Mouse (Mus musculus) heart, adult 8-10 months (tissue): ENCODE measurements around the gene Lpin3. TPM values are rescaled to one million over a fixed set of nuclear protein-coding genes. Genes with fewer than 3 reads are reported as not detected.

Experiments
- DNase-seq: peaks from one replicate; pipeline ENCODE4 v3.0.0; 2022; ENCODE audit warnings: low spot score
- total RNA-seq, 4 experiments: library from RNA; stranded (reverse); gene quantifications; 2 replicates each; pipeline ENCODE4 v1.2.4; 2022

The Lpin3 gene
- 1 to 10 TPM; 3.6 to 6.6 (median 4.9) TPM for total RNA-seq

DNA sequence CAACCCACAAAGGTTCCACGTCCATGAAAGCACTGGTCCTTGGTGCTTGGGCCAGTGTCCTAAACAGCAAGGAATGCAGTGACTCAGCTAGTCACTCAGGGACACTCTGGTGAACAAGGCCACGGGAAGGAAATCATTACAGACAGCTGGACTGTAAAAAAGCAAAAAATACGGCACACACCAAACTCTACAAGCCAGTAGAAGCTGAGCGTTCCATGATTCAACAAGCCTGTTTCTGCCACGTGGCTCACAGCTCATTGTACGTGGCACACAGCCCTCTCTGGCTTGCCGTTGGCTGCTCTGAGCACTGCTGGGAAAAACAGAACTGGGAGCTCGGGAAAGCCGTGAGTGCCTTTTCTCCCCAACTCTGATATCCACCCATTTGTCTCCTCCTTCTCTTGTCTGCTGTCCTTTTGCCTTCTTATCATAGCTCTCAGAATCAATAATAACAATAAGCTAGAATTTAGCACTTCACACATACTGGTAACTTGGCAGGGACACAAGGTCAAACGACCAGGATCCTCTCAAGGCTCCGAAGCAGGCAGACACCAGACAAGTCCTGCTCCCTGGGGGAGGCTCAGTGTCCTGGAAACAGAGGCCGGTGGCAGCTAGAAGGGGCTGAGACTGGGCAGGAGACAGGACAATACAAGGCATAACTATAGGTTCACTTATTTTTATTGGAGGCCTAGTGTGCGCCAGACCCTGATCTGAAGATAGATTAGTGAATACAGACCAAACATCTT, at the start of gene Lpin3:
Lpin3 (plus strand) TSS at position 218 of the 743 bp plus-strand sequence.
- peak; percentile 85 for DNase-seq

DNA sequence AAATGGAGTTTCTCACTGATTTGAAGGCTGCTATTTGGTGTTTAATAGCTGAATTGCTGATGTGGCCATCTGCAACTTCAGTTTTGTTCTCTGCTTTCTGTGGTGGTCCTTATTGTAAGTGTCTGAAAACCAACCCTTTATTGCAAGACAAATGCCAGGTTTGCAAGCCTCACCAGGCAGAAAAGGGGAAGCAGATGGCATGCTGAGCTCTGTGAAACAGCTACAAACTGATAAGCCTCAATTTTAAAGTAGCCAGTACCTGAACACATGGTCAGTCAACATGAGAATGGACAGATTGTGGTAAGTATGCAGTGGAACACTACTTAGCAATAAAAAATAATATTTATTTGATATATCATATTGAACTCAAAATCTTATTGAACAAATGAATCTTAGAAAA, 39.6 kb upstream of the Lpin3 start:
- DNase-seq: no peak

DNA sequence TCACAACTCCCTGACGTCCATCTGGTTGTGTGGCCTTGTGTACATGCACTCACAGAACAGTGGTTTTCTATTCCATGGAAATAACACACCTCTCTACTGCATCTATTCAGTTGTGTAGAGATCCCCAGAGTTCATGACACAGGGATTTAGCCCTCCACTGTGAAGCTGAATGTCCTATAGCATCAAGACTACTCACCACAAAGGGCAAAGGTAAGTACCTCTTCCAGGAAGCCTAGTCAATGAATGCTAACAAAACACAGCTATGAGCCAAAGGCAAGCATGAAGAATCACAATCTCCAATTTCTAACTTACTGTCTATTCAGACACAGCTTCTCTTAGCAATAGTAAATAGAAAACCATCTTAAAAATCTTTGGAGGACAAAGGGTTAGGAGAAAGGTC, 32.8 kb upstream of the Lpin3 start:
- no peak for DNase-seq

DNA sequence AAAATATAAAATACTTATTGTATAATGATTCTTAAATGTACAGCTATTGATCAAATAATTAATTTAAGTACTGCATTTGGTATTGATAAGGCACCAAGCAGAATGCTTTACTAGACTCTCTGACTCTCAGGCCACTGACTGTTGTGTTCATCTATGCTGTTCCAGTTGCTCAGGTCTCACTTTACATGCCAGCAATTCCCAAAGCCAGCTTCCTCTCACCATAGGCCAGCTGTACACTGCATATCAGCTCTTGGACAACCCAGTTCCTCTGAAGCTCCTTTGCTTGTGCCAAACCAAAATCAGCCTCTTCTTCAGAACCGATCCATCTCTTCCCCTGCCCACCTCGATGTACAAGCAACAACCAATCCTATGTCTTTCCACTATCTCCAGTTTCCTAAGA, 32.3 kb upstream of the Lpin3 start:
- no peak for DNase-seq

DNA sequence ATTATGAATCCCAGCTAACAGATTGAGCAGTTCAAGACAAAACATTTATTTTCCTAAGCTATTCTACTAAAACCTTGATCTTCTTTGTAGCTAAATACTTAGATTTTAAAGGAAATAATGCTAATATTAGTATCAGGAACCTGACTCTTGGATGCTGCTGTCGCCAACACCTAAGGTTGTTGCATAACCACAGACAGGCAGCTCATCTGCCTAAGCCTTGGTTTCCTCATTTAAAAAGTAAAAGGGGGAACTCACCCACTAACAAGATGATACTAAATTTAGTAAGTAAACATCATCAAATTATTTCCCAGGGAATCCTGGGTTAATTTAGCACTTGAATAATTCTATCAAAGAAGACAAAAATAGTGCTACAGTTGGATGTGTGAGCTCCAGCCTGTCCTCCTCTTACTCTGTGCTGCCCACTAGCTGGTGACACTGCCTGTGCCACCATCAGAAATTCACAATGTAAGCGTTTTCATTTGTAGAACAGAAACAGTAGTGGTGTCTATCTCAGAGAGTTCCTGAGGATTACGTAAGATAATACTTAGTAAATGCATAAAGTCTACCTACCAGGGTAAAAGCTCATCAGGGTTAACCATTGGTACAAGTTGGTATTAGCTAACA, 30.7 kb upstream of the Lpin3 start:
- DNase-seq: no peak

DNA sequence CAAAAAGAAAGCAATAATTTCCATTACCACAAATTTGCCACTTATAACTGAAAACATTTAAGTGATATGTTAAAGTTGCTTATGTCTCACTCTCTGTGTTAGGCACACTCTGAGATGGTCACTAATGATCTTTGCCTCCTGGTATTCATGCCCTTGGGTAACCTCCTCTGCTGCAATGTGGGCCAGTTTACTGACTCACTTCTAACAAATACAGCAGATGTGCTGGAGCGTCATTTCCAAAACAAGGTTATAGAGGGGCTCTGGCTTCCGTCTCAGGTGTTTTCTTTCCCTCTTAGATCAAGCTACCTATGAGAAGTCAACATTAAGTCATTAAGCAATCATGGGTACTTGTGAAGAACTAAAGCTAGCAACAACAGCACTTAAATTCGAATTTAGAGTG, 30.1 kb upstream of the Lpin3 start:
- DNase-seq: no peak

DNA sequence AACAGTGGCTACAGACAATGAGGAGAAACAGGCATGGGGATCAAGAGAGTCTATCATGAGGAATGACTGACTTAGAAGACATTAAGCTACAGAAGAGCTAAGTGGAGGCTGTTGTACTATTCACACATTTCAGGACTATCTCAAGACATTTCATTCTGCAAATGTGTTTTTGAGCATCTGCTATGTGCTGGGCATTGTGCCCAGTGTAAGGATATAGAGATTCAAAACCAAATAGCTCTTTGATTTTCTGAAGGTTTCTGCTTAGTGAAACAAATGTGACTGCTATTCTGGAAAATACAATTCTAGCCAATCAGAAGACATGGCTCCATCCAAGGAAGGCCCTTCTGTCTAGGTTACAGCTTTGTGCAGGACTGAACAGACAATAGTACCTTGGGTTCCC, 25.8 kb upstream of the Lpin3 start:
- DNase-seq: no peak

DNA sequence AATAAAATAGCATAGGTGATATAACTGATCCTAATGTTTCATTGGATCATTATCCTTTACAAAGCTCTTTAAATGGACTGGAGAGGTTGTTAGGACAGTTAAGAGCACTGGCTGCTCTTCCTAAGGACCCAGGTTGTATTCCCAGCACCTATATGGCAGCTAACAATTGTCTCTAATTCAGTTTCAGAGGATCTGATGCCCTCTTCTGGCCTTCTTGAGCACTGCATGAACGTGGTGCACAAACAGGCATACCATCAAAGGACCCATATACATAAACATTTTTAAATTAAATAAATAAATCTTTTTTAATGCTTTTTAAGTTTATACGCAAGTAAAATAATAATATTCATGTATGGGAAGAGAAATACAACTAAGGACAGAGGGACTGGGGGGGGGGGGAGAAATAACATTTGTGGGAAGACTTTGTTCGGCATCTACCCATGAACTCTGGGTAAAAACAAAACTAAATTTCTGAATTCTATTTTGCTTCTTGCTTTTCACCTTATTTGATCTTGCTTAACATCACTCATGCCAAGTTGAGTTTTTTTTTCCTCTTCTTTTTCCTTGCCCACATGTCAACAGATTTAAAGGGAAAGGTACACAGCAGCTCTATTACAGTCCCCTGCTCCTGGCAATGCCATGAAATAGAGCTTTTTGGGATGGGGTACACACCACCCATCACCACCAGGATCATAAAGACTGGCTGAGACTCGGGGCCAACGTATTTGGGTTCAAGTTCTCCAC, 23.9 kb upstream of the Lpin3 start:
- no peak for DNase-seq

DNA sequence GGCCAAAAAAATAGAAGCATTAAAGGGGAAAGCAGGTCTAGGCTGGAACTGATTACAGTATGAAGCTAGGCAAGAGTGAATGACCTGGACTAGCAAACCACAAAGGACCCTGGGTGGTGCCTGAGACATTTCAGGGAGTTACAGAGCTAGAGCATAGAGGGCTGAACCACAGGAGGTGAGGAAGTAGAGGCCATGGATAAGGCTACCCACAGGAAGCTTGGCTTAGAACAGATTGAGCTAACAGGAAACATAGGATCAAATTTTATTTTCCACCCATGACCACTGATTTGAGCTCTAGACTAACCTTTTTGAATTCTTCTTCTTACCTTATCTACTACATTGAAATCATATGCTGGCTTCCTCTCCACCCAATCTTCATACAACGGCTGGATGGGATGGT, 20.1 kb upstream of the Lpin3 start:
- DNase-seq: no peak

DNA sequence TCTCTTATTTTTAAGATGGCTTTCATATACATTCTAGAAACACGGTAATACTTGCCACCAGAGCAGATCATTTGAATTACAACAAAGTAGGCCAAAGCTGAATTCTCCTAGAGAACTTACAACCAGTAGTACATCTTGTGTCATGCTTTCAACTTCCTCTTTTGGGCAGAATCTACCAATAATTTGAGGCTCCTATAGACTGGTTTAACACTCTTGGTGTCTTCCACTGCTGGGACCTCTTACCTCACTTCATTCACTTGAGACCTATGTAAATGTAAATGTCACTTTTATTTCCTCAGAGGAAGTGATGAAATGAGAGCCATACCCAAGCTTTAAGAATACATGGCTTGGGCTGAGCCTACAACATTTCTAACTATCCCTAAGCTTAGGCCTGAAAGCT, 16.4 kb upstream of the Lpin3 start:
- no peak for DNase-seq

DNA sequence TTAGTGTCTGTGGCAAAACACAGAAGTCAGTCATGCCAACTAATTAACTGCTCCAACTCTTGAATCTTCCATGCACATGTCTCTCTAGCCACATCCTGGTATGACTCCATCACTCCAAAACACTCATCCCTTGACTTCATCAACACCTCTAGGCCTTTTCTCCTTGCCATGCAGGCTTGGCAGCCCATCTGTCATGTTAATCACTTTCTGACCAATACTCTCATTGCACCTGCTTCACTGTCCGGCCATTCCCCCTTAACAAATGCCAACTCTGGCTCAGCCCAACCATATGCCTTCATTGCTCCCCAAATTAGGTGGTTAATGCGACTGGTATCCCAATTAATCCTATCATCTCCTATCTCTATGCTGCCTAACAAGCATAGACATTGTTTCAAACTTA, 15.2 kb upstream of the Lpin3 start:
- no peak for DNase-seq

DNA sequence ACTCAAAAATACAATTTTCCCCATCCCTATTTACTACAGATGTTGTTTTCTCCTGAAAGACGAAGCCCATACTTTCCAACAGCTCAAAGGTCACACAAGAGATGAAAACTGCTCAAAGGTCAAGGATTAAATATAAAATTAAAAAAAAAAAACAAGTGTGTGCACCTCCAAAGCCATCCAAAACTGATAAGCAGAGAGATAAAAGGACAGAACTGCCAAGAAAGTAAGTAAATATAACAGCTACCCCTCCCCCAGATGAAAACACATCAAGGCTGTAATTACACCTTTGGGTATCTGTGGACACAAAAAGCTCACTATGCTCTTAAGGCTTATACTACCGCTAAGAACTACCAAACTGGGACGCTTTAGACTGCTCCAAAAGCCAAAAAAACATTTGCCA, 11.0 kb upstream of the Lpin3 start:
- no peak for DNase-seq

DNA sequence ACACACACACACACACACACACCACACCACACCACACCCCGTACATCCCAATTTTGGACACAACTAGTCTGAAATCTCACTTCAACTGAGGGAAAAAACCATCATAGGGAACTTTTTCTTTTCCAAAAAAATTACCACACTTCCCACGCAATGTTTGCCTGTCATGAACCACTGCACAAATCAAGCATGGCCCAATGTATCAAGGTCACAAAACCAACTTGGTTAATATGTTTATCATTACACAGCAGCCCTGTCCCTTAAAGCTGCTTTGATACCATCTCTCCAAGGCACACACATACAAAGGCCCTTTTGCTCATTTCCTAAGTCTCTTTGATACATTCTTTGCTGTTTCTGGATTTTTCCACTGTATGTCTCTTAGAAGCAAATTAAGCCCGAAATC, 9.2 kb upstream of the Lpin3 start:
- no peak for DNase-seq

DNA sequence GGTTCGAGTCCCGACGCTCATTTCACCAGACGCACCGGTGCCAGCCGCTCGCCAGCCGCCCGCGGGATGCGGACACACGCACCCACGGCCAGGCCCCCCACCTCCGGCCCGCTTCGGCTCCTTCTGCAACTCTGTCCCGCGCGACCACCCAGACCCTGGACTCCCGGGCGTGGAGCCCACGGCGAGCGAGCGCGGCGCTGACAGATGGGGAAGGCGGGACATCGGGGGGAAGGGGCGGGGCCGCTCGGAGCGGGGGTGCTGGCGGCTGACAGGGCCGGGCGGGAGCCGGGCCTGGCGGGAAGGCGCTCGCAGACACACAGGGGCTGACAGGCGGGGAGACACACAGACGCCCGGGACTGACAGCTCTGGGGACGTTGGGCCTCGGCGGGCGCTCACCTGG, 8.1 kb upstream of the Lpin3 start:
- DNase-seq: no peak

DNA sequence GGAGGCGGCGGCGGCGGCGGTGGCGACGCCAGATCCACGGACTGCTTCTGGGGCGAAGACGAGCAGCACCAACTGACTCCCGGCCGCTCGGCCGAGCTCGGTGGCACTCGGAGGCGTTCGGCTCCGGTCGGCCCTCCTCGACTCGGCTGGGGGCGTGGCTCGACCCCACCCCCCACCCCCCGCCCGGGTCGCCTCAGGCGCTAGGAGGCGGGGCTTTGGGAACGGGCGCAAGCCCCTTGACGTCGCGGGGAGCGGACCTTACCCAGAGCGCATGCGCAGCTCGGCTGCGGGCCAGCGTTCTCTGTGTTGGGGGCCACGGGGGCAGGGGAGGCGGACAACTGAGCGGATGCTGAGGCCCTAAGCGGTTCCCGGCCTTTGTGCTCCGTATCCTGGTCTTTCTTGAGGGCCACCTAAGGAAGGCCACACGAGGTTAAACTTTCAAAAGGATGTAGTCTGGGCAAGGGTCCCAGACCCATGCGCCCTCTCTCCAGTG, 7.5 kb upstream of the Lpin3 start, which contains the start of gene Zhx3:
Zhx3 (minus strand) TSS at position 109 of the 493 bp plus-strand sequence.
- peak; percentile 95 for DNase-seq

DNA sequence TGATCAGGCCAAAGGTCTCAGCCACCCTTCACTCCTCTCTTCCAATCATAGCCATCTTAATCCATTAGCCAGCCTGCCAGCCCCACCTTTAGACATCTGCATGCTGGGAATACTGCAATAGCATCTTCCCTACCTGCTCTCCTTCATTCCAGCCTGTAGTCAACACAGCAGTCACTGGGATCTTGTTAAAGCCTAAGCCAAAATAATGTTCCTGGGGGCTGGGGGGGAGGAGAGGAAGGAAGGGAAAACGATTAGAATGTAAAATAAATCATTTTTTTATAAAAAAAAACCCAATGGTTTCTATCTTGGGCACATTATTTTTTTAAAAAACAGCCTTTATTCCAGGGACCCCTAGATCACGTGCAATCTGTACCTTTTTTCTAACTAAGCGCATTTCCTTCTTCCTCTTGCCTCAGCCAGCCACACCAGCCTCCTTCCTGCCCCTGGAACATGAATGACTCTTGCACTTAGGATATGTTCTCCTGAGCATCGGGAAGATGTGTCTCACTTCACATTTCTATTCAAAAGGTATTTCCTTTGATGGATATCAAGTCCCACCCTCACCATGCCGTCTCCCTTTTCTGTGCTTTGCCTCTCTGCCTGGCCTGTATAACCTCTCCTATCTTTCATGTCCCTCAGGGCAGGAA, 6.1 kb upstream of the Lpin3 start:
- DNase-seq: peak; percentile 75

DNA sequence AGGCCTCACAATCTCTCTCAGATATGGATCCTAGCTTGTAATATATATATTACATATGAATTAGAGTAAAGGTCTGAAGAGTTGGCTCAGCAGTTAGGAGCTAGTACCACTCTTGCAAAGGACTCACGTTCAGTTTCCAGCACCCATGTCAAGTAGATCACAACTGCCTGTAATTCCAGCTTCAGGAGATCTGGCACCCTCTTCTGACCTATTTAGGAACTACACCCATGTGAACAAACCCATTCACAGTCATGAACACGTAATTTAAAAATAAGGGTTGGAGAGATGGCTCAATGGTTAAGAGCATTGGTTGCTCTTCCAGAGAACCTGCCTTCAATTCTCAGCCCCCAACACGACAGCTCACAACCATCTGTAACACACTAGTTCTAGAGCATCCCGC, 4.4 kb upstream of the Lpin3 start:
- no peak for DNase-seq

DNA sequence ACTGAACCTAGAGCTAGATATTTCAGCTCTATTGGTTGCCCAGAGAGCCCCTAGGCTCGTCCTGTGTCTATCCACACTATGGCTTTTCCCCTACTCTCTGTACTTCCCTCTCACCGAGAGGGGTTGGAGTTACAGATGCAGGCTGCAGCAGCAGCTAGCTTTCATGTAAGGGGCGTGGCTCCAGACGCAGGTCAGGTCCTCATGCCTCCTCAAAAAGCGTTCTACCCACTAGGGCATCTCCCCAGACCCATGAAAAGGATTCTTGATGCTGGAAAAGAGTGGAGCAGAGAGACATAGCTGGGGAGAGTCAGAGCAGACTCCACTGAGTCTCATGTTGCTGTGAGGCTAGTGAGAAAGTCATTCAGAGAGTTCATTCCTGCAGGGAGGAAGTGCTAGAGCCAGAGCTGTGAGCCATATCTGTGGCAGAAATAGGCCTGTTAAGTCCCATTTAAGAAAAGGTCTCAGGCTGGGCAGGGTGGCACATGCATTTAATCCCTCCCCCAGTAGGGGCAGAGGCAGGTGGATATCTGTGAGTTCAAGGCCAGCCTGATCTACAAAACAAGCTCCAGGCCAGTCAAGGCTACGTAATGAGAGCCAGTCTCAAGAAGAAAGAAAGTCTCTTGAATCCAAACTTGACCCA, 1.1 kb downstream of the Lpin3 start:
- no peak for DNase-seq

DNA sequence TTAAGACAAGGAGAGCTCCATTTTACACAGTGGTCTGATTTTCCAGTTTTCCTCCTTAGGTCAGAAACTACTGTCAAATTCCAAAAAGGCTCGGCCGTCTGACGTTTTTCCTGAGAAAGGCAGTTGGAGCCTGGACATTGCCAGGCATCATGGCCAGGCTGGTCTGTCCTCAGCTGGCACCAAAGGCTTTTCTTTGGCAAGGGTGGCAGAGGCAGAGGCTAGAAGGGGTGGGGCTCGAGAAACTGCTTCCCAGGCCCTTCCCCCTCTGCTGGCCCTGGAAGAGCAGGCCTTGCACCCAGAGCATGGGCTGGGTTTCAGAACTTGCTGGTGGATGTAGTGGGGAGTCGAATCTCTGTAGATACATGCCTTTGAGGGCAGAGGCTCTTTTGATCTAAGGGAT, 2.0 kb downstream of the Lpin3 start:
- DNase-seq: no peak

DNA sequence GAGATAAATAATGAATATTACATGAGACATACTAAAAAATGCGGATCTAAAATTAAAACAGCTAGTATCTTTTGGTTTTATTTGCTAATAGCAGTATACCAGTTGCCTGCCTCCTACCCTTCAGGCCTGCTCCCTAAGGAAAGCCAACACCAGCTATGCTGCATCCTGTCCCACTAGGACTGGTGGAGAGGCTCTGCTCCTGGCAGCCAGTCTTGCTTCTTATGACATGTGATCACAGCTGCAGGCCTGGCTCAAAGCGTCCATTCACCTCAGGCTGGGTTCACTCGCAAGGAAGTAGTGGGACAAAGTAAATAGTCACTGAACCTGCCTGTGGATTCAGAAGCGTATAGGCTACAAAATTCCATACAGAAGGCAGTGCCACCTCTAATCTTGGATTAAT, 3.4 kb downstream of the Lpin3 start:
- peak; percentile 87 for DNase-seq

DNA sequence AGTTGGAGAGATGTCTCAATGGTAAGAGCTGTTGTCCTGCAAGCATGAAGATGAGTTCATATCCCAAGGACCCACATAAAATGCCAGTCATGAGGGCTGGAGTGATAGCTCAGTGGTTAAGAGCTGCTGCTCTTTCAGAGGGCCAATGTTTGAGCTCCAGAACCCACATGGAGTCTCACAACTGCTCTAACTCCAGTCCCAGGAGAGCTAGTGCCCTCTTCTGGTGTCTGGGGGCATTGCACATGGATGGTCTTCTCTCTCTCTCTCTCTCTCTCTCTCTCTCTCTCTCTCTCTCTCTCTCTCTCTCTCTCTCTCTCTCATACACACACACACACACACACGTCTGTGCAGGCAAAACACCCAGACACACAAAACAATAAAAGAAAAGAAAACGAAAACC, 4.4 kb downstream of the Lpin3 start:
- DNase-seq: no peak

DNA sequence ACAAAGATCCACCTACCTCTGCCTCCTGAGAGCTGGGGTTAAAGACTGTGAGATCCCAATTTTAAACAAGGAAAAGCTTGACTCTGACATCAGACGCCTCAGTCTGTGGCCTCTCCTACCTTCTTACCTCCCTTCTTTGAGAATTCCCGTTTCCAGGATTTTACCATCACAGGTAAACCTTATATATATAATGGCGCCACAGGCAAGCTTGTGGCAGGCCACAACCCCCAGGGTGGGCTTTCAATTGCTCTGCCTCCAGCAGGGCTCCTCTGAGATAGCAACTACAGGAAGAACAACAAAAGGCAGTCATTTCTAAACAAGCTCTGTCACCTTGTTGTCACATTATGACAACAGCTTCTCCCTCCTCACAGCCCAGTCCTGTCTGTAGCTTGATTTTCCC, 5.8 kb downstream of the Lpin3 start:
- no peak for DNase-seq
